Mouse (Mus musculus) cerebellum, adult 8-10 months (tissue): ENCODE data around the gene Baiap2.

Experiments used
- DNase-seq: peaks from one replicate; pipeline ENCODE4 v3.0.0; 2022

The Baiap2 gene

GRCm38 (mm10) chr11:119948305-119948704, 5.7 kb downstream of the Baiap2 start:
- DNase-seq = no peak

DNA sequence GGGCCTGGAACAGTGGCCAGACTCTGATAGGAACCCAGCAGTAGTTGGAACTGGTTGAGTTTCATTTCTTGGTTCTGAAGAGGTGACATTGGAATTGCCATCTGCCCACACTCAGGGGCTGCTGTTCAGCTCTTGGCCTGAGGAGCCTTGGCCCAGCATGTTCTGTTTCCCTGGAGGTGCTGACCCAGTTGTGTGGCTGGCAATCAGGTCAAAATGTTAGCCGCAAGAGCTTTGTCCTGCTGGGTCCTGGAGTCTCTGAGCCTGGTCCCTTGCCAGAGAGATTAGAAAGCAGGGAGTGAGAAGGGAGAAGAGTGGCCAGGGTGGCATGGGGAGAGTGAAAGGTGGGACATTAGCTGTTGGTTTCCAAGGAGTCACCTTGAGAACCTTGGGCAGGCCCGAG, 6.2 kb downstream of the Baiap2 start:
- no peak for DNase-seq

GRCm38 (mm10) chr11:119950535-119950934, 8.0 kb downstream of the Baiap2 start:
- DNase-seq = no peak

GRCm38 (mm10) chr11:119951326-119951725, 8.8 kb downstream of the Baiap2 start:
- DNase-seq = no peak

GRCm38 (mm10) chr11:119952429-119953224, 10.1 kb downstream of the Baiap2 start:
- no peak for DNase-seq

- no peak for DNase-seq
Measured at GRCm38 (mm10) chr11:119954233-119954632, 11.7 kb downstream of the Baiap2 start.

DNA sequence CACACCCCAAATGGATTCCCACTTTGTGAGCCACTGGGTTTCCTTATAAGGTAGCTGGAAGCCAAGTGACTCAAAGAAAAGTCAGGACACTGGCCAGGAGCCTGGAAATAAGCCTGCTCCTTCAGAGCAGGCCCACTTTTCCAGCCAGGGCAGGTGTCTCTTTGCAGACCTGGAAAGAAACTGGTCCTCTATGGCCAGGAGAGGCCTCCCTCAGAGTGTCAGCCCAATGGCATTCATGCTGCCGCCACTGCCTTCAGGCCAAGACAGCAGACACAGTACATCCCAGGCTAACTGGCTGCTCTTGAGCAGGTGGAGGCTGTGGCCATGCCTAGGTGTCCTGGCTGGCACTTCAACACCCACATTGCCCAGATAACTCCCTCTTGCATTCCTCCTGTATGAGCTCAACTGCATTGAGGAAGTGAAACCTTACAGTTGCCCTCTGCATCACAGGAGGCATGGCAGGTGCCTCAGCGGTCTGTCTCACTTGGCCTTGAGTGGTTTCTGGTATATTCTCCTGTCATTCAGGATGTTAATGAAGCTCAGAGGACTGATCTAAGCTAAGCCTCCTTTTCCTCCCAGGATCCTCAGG, 12.3 kb downstream of the Baiap2 start:
- no peak for DNase-seq

DNA sequence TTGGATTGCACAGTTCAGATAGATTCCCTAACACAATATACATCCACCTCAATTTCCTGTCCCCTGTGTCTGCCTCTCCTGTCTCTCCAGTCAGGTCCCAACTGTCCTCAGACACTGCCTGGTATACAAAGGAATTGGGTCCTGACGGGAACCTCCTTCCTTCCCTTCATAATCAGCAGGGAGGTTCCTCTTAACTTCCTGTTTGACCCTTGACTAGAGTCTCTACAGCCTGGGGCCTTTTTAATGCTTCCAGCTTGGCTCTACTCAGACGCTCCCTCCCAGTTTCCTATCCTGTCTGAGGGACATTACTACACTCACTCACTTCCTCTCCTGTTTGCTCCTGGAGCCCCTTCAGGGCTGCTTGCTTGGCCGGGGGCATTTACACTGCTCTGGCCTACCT, 12.9 kb downstream of the Baiap2 start:
- DNase-seq = no peak

- DNase-seq = no peak
Measured at GRCm38 (mm10) chr11:119956590-119956989, 14.0 kb downstream of the Baiap2 start.

DNA sequence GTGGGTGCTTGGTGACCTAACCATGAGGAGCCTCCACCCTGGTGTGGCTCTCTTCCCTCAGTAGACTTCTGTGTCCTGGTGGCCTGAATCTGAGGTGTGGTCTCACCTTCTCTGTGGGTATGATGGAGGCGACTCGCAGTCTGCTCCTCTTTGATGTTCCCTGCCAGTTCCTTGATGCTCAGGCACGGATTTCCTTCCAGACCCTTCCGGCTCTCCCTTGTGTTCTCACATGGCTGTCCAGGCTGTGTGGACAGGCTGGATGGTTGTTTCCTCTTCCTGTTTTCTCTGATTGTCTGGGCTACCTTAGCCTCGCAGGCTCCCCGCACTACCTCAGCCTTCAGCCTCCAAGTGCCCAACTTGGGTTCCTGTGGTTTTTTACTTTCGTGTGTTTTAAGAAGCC, 16.3 kb downstream of the Baiap2 start:
- no peak for DNase-seq

GRCm38 (mm10) chr11:119959714-119960113, 17.2 kb downstream of the Baiap2 start:
- no peak for DNase-seq

- no peak for DNase-seq
Measured at GRCm38 (mm10) chr11:119960671-119961070, 18.1 kb downstream of the Baiap2 start.

GRCm38 (mm10) chr11:119961511-119961910, 18.9 kb downstream of the Baiap2 start:
- no peak for DNase-seq

DNA sequence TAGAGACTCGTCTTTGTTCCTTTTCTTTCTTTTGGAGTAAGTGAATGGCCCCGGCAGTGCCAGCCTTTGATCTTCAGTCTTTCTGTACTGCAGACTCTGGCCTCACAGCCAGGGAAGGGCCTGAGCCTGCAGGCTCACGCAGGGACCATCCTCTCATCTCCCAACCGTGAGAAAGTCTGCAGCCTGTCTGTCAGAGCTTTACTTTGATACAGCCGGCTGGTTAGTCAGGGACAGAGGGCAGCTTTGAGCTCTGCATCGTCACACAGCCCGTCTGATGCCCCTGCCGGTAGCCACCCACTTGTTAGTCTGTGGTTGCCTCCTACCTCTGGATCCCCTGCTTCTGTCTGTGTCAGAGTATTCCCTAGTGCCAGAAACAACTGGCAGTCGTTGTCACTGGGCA, 22.5 kb downstream of the Baiap2 start:
- DNase-seq = no peak

- no peak for DNase-seq
Measured at GRCm38 (mm10) chr11:119966294-119966693, 23.7 kb downstream of the Baiap2 start.

- DNase-seq = no peak
Measured at GRCm38 (mm10) chr11:119967401-119967800, 24.8 kb downstream of the Baiap2 start.

DNA sequence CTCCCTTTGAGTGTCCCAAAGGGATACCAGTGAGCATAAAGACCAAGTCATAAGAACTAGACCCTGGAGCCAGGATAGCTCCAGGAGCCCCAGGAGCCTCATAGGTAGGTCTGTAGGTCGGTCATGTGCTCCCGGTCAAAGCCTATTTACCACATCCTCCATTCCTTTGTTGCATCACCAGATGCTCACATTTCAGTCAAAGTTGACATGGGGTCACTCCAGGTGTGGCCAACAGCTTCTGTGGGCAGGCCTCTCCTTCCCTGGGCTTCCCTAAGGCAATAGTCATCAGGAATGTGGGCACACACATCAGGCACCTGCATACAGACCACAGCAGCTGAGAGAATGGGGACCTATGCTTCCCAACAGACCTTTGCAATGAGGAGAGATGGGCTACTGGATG, 25.3 kb downstream of the Baiap2 start:
- DNase-seq = no peak

DNA sequence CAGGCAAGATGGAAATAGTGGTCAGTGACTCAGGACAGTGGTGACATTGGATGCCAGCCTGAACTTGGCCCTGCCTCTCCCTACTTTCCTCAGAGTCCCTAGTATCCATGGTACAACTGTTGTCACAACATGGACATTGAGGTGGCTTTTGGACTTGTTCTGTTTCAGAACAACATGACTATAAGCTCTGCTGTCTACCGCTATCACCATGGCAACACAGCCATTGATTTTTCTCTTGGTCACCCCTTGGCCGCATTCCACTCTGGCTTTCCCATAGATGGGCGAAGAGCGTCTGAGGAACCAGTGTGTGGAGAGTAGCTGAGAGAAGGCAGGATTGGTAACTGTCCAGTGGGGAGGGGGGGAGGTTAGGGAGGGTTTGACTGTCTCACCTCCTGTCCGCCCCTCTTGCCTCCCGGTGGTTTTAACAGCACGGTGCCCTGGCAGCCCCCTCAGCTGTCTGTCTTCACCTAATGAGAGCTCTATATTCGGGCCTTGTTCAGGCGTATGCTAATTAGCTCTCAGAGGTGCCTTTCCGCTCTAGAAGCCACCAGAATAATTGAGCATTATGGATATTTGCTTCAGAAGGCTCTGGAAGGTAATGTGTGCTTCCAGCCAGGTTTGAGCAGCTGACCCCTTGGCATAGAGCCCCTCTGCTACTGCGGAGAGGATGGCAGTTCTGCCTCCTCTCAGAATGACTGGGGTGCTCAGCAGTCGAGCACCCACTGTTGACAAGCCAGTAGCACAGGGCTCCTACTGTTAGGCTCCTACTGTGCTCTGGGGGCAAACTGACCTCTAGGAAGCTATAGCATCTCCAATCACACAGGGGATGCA, 27.7 kb downstream of the Baiap2 start:
- no peak for DNase-seq

GRCm38 (mm10) chr11:119973789-119974188, 31.2 kb downstream of the Baiap2 start:
- no peak for DNase-seq

DNA sequence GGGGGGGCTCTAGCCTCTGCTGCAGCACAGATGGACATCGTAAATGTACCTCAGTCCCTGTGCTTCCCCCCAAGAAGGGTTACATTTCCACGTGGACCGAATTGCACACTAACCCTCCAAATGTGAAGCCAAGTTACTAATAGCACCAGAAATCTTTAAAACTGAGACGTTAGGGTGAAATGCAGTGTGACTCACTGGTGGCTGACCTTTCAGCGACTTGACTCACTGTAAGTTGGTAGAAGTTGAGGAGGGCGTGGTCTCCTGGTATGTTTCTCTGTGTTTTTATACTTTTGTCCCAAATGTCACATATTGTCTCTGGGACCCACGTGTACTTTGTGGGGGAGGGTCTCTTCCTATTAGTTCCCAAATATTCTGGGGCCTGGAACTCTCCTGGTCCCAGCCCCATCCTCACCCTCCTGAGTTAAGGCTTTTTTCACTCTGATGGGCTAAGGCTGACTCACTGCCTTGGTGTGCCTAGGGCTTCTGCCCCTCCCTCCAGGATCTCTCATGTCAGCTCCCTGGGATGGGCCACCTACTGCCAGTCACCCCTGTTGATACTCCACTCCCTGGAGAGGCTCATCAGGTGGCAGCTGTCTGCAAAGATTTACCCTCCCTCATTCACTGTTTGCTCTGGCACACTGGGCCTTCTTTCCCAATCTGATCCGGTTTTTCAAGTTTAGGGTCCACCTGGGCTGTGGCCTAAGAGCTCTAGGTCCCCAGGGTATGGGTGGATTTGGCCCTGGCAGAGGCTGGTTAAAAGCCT, 33.4 kb downstream of the Baiap2 start:
- no peak for DNase-seq

DNA sequence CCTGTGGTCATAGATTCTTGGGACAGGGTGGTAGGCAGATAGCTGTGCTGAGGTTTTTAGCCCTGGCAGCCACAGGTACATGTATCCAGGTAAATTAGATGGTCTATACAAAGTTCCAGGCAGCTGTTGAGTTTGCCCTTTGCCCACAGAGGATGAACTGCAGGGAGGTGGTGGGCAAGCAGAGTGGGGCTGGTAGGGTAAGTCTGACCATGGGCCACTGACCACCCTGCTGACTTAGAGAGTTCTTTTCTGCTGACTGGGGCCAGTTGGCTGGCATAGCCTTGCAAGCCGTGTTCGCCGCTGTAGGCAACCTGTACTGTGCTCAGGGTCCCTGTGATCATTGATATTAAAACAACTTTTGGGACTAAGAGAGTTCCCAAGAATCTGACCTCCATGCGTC, 36.1 kb downstream of the Baiap2 start:
- DNase-seq = no peak

DNA sequence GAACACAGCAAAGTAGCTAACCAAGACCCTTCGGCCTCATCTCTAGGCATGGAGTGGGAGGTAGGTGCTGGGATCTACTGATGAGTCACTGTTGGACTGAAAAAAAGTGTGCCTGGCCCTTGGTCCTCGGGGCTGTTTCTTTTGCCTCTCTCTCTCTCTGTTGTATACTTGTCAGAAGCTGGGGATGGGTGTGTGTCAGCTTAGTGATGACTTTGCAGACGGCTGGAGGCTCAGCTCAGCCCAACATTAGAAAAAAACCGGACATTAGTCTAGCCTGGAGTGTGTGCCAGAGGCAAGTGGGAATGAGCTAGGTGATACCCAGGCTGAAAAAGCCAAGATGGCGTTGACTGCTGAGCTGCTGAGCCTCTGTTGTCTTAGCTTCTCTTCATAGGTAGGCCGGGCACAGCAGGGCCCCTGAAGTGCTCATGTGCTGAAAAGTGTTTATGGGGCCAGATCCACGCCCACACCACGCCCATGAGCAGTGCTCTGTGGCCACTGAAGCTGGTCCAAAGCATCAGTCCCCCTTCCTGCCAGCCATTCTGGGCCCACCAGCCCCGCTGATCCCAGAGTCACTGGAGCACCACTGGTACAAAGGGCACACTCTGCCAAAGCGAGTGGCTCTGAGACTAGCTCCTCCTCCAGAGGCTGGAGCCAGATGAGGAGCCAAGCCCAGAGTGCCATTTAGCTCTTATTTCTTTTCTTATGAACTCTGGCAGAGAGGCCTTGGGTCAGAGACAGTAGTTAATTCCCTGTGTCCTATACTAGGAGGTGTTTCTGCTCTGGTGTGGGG, 37.2 kb downstream of the Baiap2 start:
- DNase-seq = no peak
